Mouse (Mus musculus) spleen, postnatal 4 days (tissue): ENCODE data around the gene Olfr453.
A peak's percentile ranks its signal among the peaks of the same experiment; 100 is the strongest.

Experiments used
- DNase-seq, 2 experiments: peaks; one replicate each; pipeline ENCODE4 v3.0.0; 2022; ENCODE audit warnings: low spot score in 2 of 2

The Olfr453 gene

GRCm38 (mm10) chr6:42739071-42739470 is at the start of gene Olfr453:
Olfr453 (plus strand) TSS chr6:42739371.
- no peak for DNase-seq

- DNase-seq = no peak
These were observed 49.4 kb upstream of the Olfr453 start for GRCm38 (mm10) chr6:42689761-42690160.

GRCm38 (mm10) chr6:42692154-42692516 is 47.0 kb upstream of the Olfr453 start:
- DNase-seq = no peak

- no peak for DNase-seq
These were observed 46.5 kb upstream of the Olfr453 start for GRCm38 (mm10) chr6:42692517-42693190.

- peak in 1 of 2 experiments; percentile 13 for DNase-seq
These were observed 29.6 kb upstream of the Olfr453 start, which contains the start of gene Tcaf1 for GRCm38 (mm10) chr6:42709291-42710211. Tcaf1 (minus strand) TSS chr6:42710088.

- no peak for DNase-seq
These were observed 24.5 kb upstream of the Olfr453 start for GRCm38 (mm10) chr6:42714668-42715067.

- no peak for DNase-seq
These were observed 21.2 kb upstream of the Olfr453 start for GRCm38 (mm10) chr6:42717973-42718372.

- DNase-seq = no peak
These were observed 3.1 kb downstream of the Olfr453 start for GRCm38 (mm10) chr6:42742303-42742702.

GRCm38 (mm10) chr6:42747846-42748245 is 8.7 kb downstream of the Olfr453 start:
- no peak for DNase-seq

- DNase-seq = no peak
These were observed 16.9 kb downstream of the Olfr453 start, which contains the start of gene Olfr38 for GRCm38 (mm10) chr6:42756104-42756503. Olfr38 (plus strand) TSS chr6:42756404.

GRCm38 (mm10) chr6:42777066-42777465 is 37.9 kb downstream of the Olfr453 start:
- no peak for DNase-seq

- no peak for DNase-seq
These were observed 45.6 kb downstream of the Olfr453 start, which contains the start of gene Olfr452 for GRCm38 (mm10) chr6:42784793-42785192. Olfr452 (plus strand) TSS chr6:42785093.

- DNase-seq = no peak
These were observed 51.2 kb downstream of the Olfr453 start for GRCm38 (mm10) chr6:42790247-42790948.

GRCm38 (mm10) chr6:42790949-42791556 is 51.9 kb downstream of the Olfr453 start:
- DNase-seq = no peak

GRCm38 (mm10) chr6:42794982-42795381 is 55.8 kb downstream of the Olfr453 start:
- DNase-seq = no peak
